Mouse (Mus musculus): ENCODE results near the gene Cyp27b1. TPM values are rescaled to one million over a fixed set of nuclear protein-coding genes. Genes with fewer than 3 reads are reported as not detected.

Cyp27b1 gene
- polyA plus RNA-seq, 1 experiment from 2014 or later: 0.28 TPM

GRCm38 (mm10) chr10:127075080-127075479 is 27.0 kb downstream of the Cyp27b1 start, which contains the start of gene Agap2:
Gene Agap2, plus strand, starts transcription at chr10:127075284.
- Histone ChIP-seq H3K4me2 (peak within 1 kb of the TSS; percentile 4; the same call in 1 of the 2 replicates), H3K4me3 (no peak within 1 kb of the TSS), H3K36me3 (no peaks in the 10 kb centered on the region), H3K27ac (replicated peaks) (no peak within 1 kb of the TSS), H3K27me3 (peaks cover 31% of the 10 kb centered on the region), H3K4me1 (replicated peaks) (peaks cover 33% of the 10 kb centered on the region), H3K9ac (0 out of 2 replicates have a peak within 1 kb of the TSS, but pooled peaks have one; percentile 17), H3K9me3 (no peaks in the 10 kb centered on the region)
- ATAC-seq (ENCODE audit: low read depth): no peak
- WGBS: 70% methylated on average over 9 of the region's 9 CpGs

GRCm38 (mm10) chr10:127075651-127076050 is 27.6 kb downstream of the Cyp27b1 start:
- no peak for ATAC-seq (ENCODE audit: low read depth)
- 0 out of 2 replicates have a peak overlapping the region, but pooled peaks have one; percentile 17 for H3K9ac ChIP-seq
- H3K4me3 ChIP-seq: no peak overlapping the region
- 79% methylated on average over 8 of the region's 8 CpGs for WGBS
- peak overlapping the region; percentile 4; the same call in 1 of the 2 replicates for H3K4me2 ChIP-seq
- peaks cover 38% of the 10 kb centered on the region for H3K4me1 ChIP-seq (replicated peaks)
- no peaks in the 10 kb centered on the region for H3K36me3 ChIP-seq
- H3K27me3 ChIP-seq: peaks cover 37% of the 10 kb centered on the region
- no peak overlapping the region for H3K27ac ChIP-seq (replicated peaks)
- no peaks in the 10 kb centered on the region for H3K9me3 ChIP-seq

GRCm38 (mm10) chr10:127076082-127076481 is 28.0 kb downstream of the Cyp27b1 start:
- H3K9me3 ChIP-seq: no peaks in the 10 kb centered on the region
- ATAC-seq (ENCODE audit: low read depth): no peak
- peaks cover 42% of the 10 kb centered on the region for H3K27me3 ChIP-seq
- no peak overlapping the region for H3K27ac ChIP-seq (replicated peaks)
- 35% methylated on average over 4 of the region's 4 CpGs for WGBS
- H3K4me3 ChIP-seq: no peak overlapping the region
- no peaks in the 10 kb centered on the region for H3K36me3 ChIP-seq
- 0 out of 2 replicates have a peak overlapping the region, but pooled peaks have one; percentile 17 for H3K9ac ChIP-seq
- peaks cover 39% of the 10 kb centered on the region for H3K4me1 ChIP-seq (replicated peaks)
- peak overlapping the region; percentile 4; the same call in 1 of the 2 replicates for H3K4me2 ChIP-seq

- Histone ChIP-seq H3K9ac (peak overlapping the region; percentile 96), H3K4me2 (peak overlapping the region; percentile 87), H3K27ac (replicated peaks) (peak overlapping the region; percentile 86), H3K9me3 (no peaks in the 10 kb centered on the region), H3K27me3 (peaks cover 51% of the 10 kb centered on the region), H3K4me3 (peak overlapping the region; percentile 82), H3K4me1 (replicated peaks) (peaks cover 49% of the 10 kb centered on the region), H3K36me3 (no peaks in the 10 kb centered on the region)
- WGBS: 4% methylated on average over 10 of the region's 10 CpGs
- no peak for ATAC-seq (ENCODE audit: low read depth)
These were observed 29.5 kb downstream of the Cyp27b1 start for GRCm38 (mm10) chr10:127077515-127077914.

GRCm38 (mm10) chr10:127078001-127078676 is 30.1 kb downstream of the Cyp27b1 start:
- peak overlapping the region; percentile 87 for H3K4me2 ChIP-seq
- no peaks in the 10 kb centered on the region for H3K9me3 ChIP-seq
- peaks cover 54% of the 10 kb centered on the region for H3K4me1 ChIP-seq (replicated peaks)
- H3K27ac ChIP-seq (replicated peaks): peak overlapping the region; percentile 86
- 5% methylated on average over 12 of the region's 12 CpGs for WGBS
- H3K27me3 ChIP-seq: peaks cover 57% of the 10 kb centered on the region
- ATAC-seq (ENCODE audit: low read depth): peak; percentile 67
- H3K4me3 ChIP-seq: peak overlapping the region; percentile 82
- H3K9ac ChIP-seq: peak overlapping the region; percentile 96
- H3K36me3 ChIP-seq: peaks cover 4% of the 10 kb centered on the region

- under 1% methylated on average over 45 of the region's 49 CpGs for WGBS
- peak; percentile 77 for ATAC-seq (ENCODE audit: low read depth)
- Histone ChIP-seq H3K9ac (peak overlapping the region; percentile 96), H3K4me1 (replicated peaks) (peaks cover 60% of the 10 kb centered on the region), H3K4me3 (peak overlapping the region; percentile 82), H3K4me2 (peak overlapping the region; percentile 87), H3K27me3 (peaks cover 65% of the 10 kb centered on the region), H3K36me3 (peaks cover 12% of the 10 kb centered on the region), H3K27ac (replicated peaks) (peak overlapping the region; percentile 86), H3K9me3 (no peaks in the 10 kb centered on the region)
These were observed 30.9 kb downstream of the Cyp27b1 start for GRCm38 (mm10) chr10:127078677-127079575.

GRCm38 (mm10) chr10:127079665-127080391 is 31.8 kb downstream of the Cyp27b1 start:
- ATAC-seq (ENCODE audit: low read depth): peak; percentile 3; the same call in 1 of the 2 replicates
- WGBS: 2% methylated on average over 66 of the region's 70 CpGs
- peak overlapping the region; percentile 86 for H3K27ac ChIP-seq (replicated peaks)

GRCm38 (mm10) chr10:127080901-127081780 is 33.1 kb downstream of the Cyp27b1 start:
- H3K27ac ChIP-seq (replicated peaks): no peak overlapping the region
- peak overlapping the region; percentile 82 for H3K4me3 ChIP-seq
- H3K9ac ChIP-seq: peak overlapping the region; percentile 96
- WGBS: 2% methylated on average over 48 of the region's 48 CpGs
- no peak for ATAC-seq (ENCODE audit: low read depth)
- H3K27me3 ChIP-seq: peaks cover 78% of the 10 kb centered on the region
- H3K4me1 ChIP-seq (replicated peaks): peaks cover 58% of the 10 kb centered on the region
- peaks cover 29% of the 10 kb centered on the region for H3K36me3 ChIP-seq
- no peaks in the 10 kb centered on the region for H3K9me3 ChIP-seq
- H3K4me2 ChIP-seq: peak overlapping the region; percentile 87

More at GRCm38 (mm10) chr10:127079665-127080391, 31.8 kb downstream of the Cyp27b1 start:
- Histone ChIP-seq H3K36me3 (peaks cover 21% of the 10 kb centered on the region), H3K4me2 (peak overlapping the region; percentile 87), H3K27me3 (peaks cover 74% of the 10 kb centered on the region), H3K9ac (peak overlapping the region; percentile 96), H3K4me1 (replicated peaks) (peaks cover 60% of the 10 kb centered on the region), H3K4me3 (peak overlapping the region; percentile 82), H3K9me3 (no peaks in the 10 kb centered on the region)

GRCm38 (mm10) chr10:127081996-127082620 is 34.1 kb downstream of the Cyp27b1 start:
- no peak for ATAC-seq (ENCODE audit: low read depth)

GRCm38 (mm10) chr10:127083292-127083914 is 35.4 kb downstream of the Cyp27b1 start:
- Histone ChIP-seq H3K36me3 (peaks cover 49% of the 10 kb centered on the region), H3K9me3 (no peaks in the 10 kb centered on the region), H3K27me3 (peaks cover 79% of the 10 kb centered on the region), H3K9ac (no peak overlapping the region), H3K4me2 (no peak overlapping the region), H3K4me3 (no peak overlapping the region), H3K4me1 (replicated peaks) (peaks cover 43% of the 10 kb centered on the region), H3K27ac (replicated peaks) (no peak overlapping the region)
- WGBS: 37% methylated on average over 8 of the region's 8 CpGs
- no peak for ATAC-seq (ENCODE audit: low read depth)

More at GRCm38 (mm10) chr10:127081996-127082620, 34.1 kb downstream of the Cyp27b1 start:
- no peaks in the 10 kb centered on the region for H3K9me3 ChIP-seq
- peaks cover 36% of the 10 kb centered on the region for H3K36me3 ChIP-seq
- H3K27ac ChIP-seq (replicated peaks): 0 out of 2 replicates have a peak overlapping the region, but pooled peaks have one; percentile 4
- H3K4me2 ChIP-seq: peak overlapping the region; percentile 87
- WGBS: 32% methylated on average over 8 of the region's 8 CpGs
- H3K9ac ChIP-seq: peak overlapping the region; percentile 96
- peak overlapping the region; percentile 82 for H3K4me3 ChIP-seq
- peaks cover 54% of the 10 kb centered on the region for H3K4me1 ChIP-seq (replicated peaks)
- H3K27me3 ChIP-seq: peaks cover 78% of the 10 kb centered on the region
